Mouse (Mus musculus): ENCODE measurements around the gene Gm13305.
"Not testable (repeated sequence)": the region's sequence is repeated elsewhere in the genome, so short reads cannot be mapped to it uniquely, and the experiment has no call there.

DNA sequence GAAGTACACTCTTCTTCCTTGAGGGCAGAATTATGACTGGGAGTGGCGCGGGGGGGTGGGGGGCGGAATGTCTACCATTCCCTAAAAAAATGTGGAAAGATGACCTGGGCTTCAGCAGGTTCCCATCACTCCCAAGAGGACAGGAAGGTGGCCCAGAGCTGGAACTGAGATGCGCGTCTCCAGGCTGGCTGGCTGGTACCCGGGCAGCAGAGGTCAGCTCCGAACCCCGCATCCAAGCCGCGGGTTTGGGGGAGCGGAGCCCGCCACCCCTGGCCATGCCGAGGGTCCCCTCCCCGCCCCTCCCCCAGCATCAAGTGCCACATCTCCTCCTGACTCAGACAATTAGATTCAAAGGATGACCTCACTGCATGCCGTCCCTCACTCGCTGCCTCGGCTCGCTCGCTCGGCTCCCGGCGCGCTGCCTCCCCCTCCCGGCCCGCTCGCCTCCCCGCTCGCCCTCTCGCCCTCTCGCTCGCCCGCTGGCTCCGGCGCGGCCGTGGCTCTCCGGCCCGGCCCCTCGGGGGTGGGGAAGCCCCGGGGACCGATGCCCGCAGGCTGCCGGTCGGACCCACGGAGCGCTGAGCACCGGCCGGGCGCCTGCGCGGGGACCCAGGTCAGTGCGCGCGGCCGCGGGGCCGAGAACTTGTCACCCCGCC lies 16.0 kb upstream of the Gm13305 start:
- not testable (repeated sequence) for TF ChIP-seq EP300, CTCF (IDR thresholded peaks at IDR 0.05)
